Mouse (Mus musculus) CD8-positive naive resting alpha-beta T cell, adult 2 months (primary cell): Measurements from ENCODE around the gene Map3k14.
A peak's percentile ranks its signal among the peaks of the same experiment; 100 is the strongest.

ENCODE experiments used
- DNase-seq, 2 experiments: peaks; one replicate each; pipeline ENCODE4 v3.0.0; 2022; ENCODE audit warnings: low read depth in 2 of 2, low spot score in 2 of 2

Map3k14 gene

GRCm38 (mm10) chr11:103215355-103215754, 51.9 kb downstream of the Map3k14 start:
- no peak for DNase-seq

- no peak for DNase-seq
Measured at GRCm38 (mm10) chr11:103213712-103214111, 53.6 kb downstream of the Map3k14 start.

GRCm38 (mm10) chr11:103210291-103210690, 57.0 kb downstream of the Map3k14 start:
- DNase-seq = no peak

GRCm38 (mm10) chr11:103208458-103208857, 58.8 kb downstream of the Map3k14 start, which contains the start of gene 1700023F06Rik:
1700023F06Rik (minus strand) TSS chr11:103208558.
- DNase-seq = no peak

- no peak for DNase-seq
Measured at GRCm38 (mm10) chr11:103206203-103206602, 61.1 kb downstream of the Map3k14 start.

- no peak for DNase-seq
Measured at GRCm38 (mm10) chr11:103202376-103202775, 64.9 kb downstream of the Map3k14 start.

- DNase-seq = no peak
Measured at GRCm38 (mm10) chr11:103201664-103202063, 65.6 kb downstream of the Map3k14 start.

- DNase-seq = no peak
Measured at GRCm38 (mm10) chr11:103198911-103199803, 68.1 kb downstream of the Map3k14 start.

- DNase-seq = no peak
Measured at GRCm38 (mm10) chr11:103198339-103198738, 68.9 kb downstream of the Map3k14 start.

- no peak for DNase-seq
Measured at GRCm38 (mm10) chr11:103197340-103197739, 69.9 kb downstream of the Map3k14 start.

- DNase-seq = no peak
Measured at GRCm38 (mm10) chr11:103195656-103196055, 71.6 kb downstream of the Map3k14 start.

GRCm38 (mm10) chr11:103195236-103195635, 72.0 kb downstream of the Map3k14 start:
- no peak for DNase-seq

GRCm38 (mm10) chr11:103193825-103194168, 73.5 kb downstream of the Map3k14 start:
- no peak for DNase-seq

- no peak for DNase-seq
Measured at GRCm38 (mm10) chr11:103192956-103193824, 74.1 kb downstream of the Map3k14 start.

GRCm38 (mm10) chr11:103192230-103192955, 74.9 kb downstream of the Map3k14 start:
- no peak for DNase-seq

- DNase-seq = peak in 1 of 2 experiments; percentile 64
Measured at GRCm38 (mm10) chr11:103184891-103185290, 82.4 kb downstream of the Map3k14 start.

- DNase-seq = no peak
Measured at GRCm38 (mm10) chr11:103181911-103182310, 85.4 kb downstream of the Map3k14 start.

- DNase-seq = no peak
Measured at GRCm38 (mm10) chr11:103181349-103181748, 85.9 kb downstream of the Map3k14 start.

- no peak for DNase-seq
Measured at GRCm38 (mm10) chr11:103180426-103180825, 86.8 kb downstream of the Map3k14 start.

- no peak for DNase-seq
Measured at GRCm38 (mm10) chr11:103178748-103179147, 88.5 kb downstream of the Map3k14 start.

GRCm38 (mm10) chr11:103177815-103178485, 89.3 kb downstream of the Map3k14 start:
- DNase-seq = peak; percentile 60 to 64
